Mouse (Mus musculus) liver, embryonic 14.5 days (tissue): Measurements from ENCODE around the gene Pcbp3. TPM values are rescaled to one million over a fixed set of nuclear protein-coding genes. Genes with fewer than 3 reads are reported as not detected.

Experiments used
- ATAC-seq: fragments of 200-750 bp; cut with Nextera tagmentation; 2 replicates; pipeline ENCODE4 v1.8.0; 2017; ENCODE audit warnings: moderate number of reproducible peaks, mild to moderate bottlenecking, moderate library complexity; ENCODE audit not compliant: insufficient read depth
- DNase-seq, 3 experiments: peaks; one replicate each; pipeline ENCODE4 v3.0.0-alpha.2; 2012 to 2013; ENCODE audit warnings: low read depth in 3 of 3, low spot score in 3 of 3
- H3K27ac ChIP-seq: fragments of 300-500 bp; sonication (generic); 2 replicates; pipeline ENCODE4 v1.5.1; 2014; ENCODE audit warnings: moderate library complexity, mild to moderate bottlenecking, control low read depth, inconsistent platforms
- H3K27me3 ChIP-seq: fragments of 300-500 bp; sonication (generic); 2 replicates; pipeline ENCODE4 v1.6.1; 2014; ENCODE audit warnings: mild to moderate bottlenecking, low read length, moderate library complexity; ENCODE audit not compliant: control insufficient read depth, insufficient read depth
- H3K36me3 ChIP-seq: fragments of 300-500 bp; sonication (generic); replicated peaks from 2 replicates; pipeline ENCODE4 v1.6.1; 2014; ENCODE audit warnings: low read depth; ENCODE audit not compliant: control insufficient read depth, insufficient read depth
- H3K4me1 ChIP-seq, 2 experiments: fragments of 200-500 bp in 1 of 2; fragments of 300-500 bp in 1 of 2; sonication (generic) in 1 of 2; replicated peaks; 2 replicates each; pipeline ENCODE4 v1.6.1; 2012 to 2014; ENCODE audit warnings: antibody characterized with exemption in 1 of 2, inconsistent platforms in 1 of 2, low read length in 1 of 2; ENCODE audit not compliant: control insufficient read depth in 2 of 2, insufficient read depth in 2 of 2
- H3K4me2 ChIP-seq: fragments of 300-500 bp; sonication (generic); 2 replicates; pipeline ENCODE4 v1.6.1; 2014; ENCODE audit warnings: low read depth, mild to moderate bottlenecking, control low read depth, moderate library complexity
- H3K4me3 ChIP-seq, 2 experiments: fragments of 200-500 bp in 1 of 2; fragments of 300-500 bp in 1 of 2; sonication (generic) in 1 of 2; 2 replicates each; pipeline ENCODE4 v1.5.1; 2012 to 2014; ENCODE audit warnings: low read depth in 2 of 2, low read length in 2 of 2, mild to moderate bottlenecking in 2 of 2, control low read depth in 1 of 2, inconsistent platforms in 1 of 2, moderate library complexity in 1 of 2; ENCODE audit not compliant: insufficient read depth in 1 of 2
- H3K9ac ChIP-seq: fragments of 300-500 bp; sonication (generic); replicated peaks from 2 replicates; pipeline ENCODE4 v1.6.1; 2014; ENCODE audit warnings: mild to moderate bottlenecking, control low read depth, moderate library complexity
- H3K9me3 ChIP-seq: fragments of 300-500 bp; sonication (generic); 2 replicates; pipeline ENCODE4 v1.6.1; 2016; ENCODE audit warnings: low read length, mixed read lengths; ENCODE audit not compliant: control insufficient read depth
- CTCF ChIP-seq: IDR thresholded peaks from 2 replicates; pipeline ENCODE4 v1.5.1; 2016; ENCODE audit warnings: antibody characterized with exemption, low read depth, control low read depth
- EP300 ChIP-seq: IDR thresholded peaks from 2 replicates; pipeline ENCODE4 v1.6.1; 2016; ENCODE audit warnings: antibody characterized with exemption, low read depth
- WGBS: fragments of 180-500 bp; shearing (Covaris S2); extraction: QIAGEN DNeasy Blood & Tissue Kit; methylation state at CpG from one replicate; pipeline ENCODE4 v1.1.7; 2014; ENCODE audit not compliant: insufficient replicate concordance; 5-methylcytosine and 5-hydroxymethylcytosine counted together
- polyA plus RNA-seq, 2 experiments: library from polyadenylated mRNA; depleted of rRNA in 1 of 2; stranded (reverse) in 1 of 2; unstranded in 1 of 2; fragments of >200 nt; fragmentation: Nextera tagmentation in 1 of 2; extraction: Ambion mirVana in 1 of 2; gene quantifications; 2 replicates each; pipeline versions ENCODE4 v1.2.1 to v1.2.3; 2012 to 2014

Pcbp3 gene
- polyA plus RNA-seq, 2 experiments = 2.0 to 2.6 TPM

DNA sequence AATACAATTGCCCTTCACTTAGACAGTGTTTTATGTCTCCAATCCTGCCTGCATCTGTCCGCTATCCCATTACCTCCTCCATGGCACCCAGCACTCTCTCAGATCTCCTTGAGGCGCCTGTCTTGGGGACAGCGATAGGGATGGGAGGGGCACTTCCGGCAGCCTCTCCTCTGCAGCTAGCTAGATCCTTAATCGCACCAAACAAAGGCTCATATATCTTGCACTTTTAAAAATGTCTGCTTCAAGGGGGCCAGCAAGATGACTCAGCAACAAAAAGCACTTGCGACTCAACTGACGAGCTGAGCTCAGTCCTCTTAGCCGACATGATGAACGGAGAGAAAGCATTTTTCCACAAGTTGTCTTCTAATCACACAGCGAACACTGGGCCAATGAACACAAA, 55.3 kb downstream of the Pcbp3 start:
- Histone ChIP-seq H3K27ac (peak overlapping the region; percentile 55), H3K9ac (peak overlapping the region; percentile 47; the same call in 1 of the 2 replicates), H3K27me3 (no peaks in the 10 kb centered on the region), H3K4me2 (peak overlapping the region; percentile 67), H3K36me3 (no peaks in the 10 kb centered on the region), H3K4me3 (peak overlapping the region; percentile 11 to 35), H3K9me3 (no peaks in the 10 kb centered on the region), H3K4me1 (peaks cover 19 to 28% of the 10 kb centered on the region in 2 experiments)
- DNase-seq = peak; percentile 59 to 62 (median 59)
- ATAC-seq = peak; percentile 96
- TF ChIP-seq CTCF = no peak
- TF ChIP-seq EP300 = peak; percentile 55
- WGBS = 14% methylated on average over 10 of the region's 10 CpGs

DNA sequence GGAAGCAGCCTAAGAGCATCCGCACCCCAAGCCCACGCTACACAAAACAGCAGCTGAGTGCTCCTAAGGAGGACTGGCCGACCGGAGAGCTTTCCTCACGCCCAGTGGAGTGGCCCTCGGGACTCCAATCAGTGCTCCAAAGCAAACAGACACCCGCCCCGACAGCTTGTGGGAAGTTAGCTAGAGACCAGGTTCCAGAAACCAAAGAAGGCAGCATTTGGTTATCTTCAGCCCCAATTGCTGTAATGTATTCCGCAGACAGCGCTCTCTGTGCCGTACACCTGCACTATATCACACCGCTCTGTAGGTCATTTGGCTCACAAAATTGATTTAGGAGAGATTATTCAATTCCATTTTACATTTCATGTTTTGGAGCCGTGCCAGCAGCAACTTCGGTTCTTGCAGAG, 55.7 kb downstream of the Pcbp3 start:
- H3K27me3 ChIP-seq = no peaks in the 10 kb centered on the region
- H3K9me3 ChIP-seq = no peaks in the 10 kb centered on the region
- H3K4me1 ChIP-seq = peaks cover 19 to 28% of the 10 kb centered on the region in 2 experiments
- no peaks in the 10 kb centered on the region for H3K36me3 ChIP-seq
- TF ChIP-seq CTCF (no peak), EP300 (no peak)
- peak overlapping the region; percentile 11 to 35 for H3K4me3 ChIP-seq
- H3K27ac ChIP-seq = peak overlapping the region; percentile 31
- 22% methylated on average over 14 of the region's 14 CpGs for WGBS
- DNase-seq (peak in 2 of 3 experiments; percentile 11 to 13), ATAC-seq (peak; percentile 66; the same call in 1 of the 2 replicates)
- H3K9ac ChIP-seq = peak overlapping the region; percentile 47
- peak overlapping the region; percentile 67 for H3K4me2 ChIP-seq

DNA sequence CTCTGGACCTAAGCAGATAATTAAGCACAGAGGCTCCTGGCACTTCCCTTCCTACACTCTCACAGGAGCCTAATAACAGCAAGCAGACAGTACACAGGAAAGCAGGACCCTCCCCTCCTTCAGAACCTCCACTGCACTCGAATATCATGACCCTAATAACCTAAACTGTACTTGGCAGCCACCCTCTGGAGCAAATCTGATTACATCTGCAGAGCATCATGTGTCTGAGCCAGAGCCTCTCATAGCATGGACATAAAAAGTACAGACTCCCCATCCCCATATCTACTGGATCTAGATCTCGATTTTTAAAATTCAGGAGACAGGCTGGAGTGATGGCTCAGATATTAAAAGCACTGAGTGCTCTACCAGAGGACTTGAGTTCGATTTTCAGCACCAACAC, 58.0 kb downstream of the Pcbp3 start:
- DNase-seq = no peak
- H3K4me1 ChIP-seq = peaks cover 22 to 28% of the 10 kb centered on the region in 2 experiments
- WGBS = 46% methylated on average over 3 of the region's 3 CpGs
- no peak overlapping the region for H3K27ac ChIP-seq
- H3K27me3 ChIP-seq = no peaks in the 10 kb centered on the region
- H3K9me3 ChIP-seq = no peaks in the 10 kb centered on the region
- no peak overlapping the region for H3K4me2 ChIP-seq
- H3K36me3 ChIP-seq = no peaks in the 10 kb centered on the region
- ATAC-seq = no peak
- H3K4me3 ChIP-seq = no peak overlapping the region
- no peak for TF ChIP-seq EP300
- TF ChIP-seq CTCF = no peak
- no peak overlapping the region for H3K9ac ChIP-seq

DNA sequence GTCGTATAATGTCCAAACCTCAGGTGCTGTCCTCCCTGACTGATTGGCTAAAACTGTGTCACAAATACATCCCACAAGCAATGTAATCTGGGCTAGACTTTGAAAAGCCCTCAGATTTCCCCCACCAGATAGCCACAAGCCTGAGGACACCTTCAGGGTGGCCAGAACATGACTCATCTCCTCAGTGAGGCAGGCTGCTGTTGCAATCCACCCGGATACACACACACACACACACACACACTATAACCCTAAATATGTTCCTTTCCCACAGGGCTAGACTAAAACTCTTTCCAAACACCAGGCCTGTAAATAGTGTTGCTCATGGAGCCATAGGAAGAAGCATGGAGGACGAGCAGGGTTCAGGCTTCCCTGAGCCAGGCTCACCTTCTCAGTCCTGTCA, 58.6 kb downstream of the Pcbp3 start:
- peaks cover 27 to 34% of the 10 kb centered on the region in 2 experiments for H3K4me1 ChIP-seq
- ATAC-seq (no peak), DNase-seq (no peak)
- no peaks in the 10 kb centered on the region for H3K9me3 ChIP-seq
- H3K4me3 ChIP-seq = no peak overlapping the region
- H3K9ac ChIP-seq = no peak overlapping the region
- WGBS = 58% methylated on average over 3 of the region's 3 CpGs
- H3K27me3 ChIP-seq = no peaks in the 10 kb centered on the region
- TF ChIP-seq CTCF = no peak
- no peaks in the 10 kb centered on the region for H3K36me3 ChIP-seq
- no peak overlapping the region for H3K27ac ChIP-seq
- H3K4me2 ChIP-seq = no peak overlapping the region

DNA sequence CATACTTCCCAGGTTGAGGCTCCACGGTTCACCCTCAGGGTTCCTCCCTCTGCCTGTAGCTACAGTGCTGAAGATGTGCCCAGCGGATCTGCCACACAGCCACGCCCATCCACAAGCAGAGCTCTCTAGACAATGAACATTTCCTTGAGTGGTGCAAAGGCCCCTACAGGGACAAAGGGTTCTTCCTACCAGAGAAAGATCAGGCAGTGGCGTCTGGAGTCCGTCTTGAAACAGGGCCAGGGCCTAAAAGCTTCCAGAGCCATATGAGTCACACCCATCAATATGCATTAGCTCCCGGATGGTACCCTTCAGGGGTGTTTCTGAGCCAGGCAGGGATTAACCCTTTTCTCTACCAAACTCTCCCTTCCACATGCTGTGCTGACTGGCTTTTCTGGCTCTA, 59.1 kb downstream of the Pcbp3 start:
- H3K9ac ChIP-seq = no peak overlapping the region
- no peak overlapping the region for H3K4me2 ChIP-seq
- TF ChIP-seq EP300 (no peak), CTCF (no peak)
- ATAC-seq (no peak), DNase-seq (no peak)
- H3K4me3 ChIP-seq = no peak overlapping the region
- H3K36me3 ChIP-seq = no peaks in the 10 kb centered on the region
- no peaks in the 10 kb centered on the region for H3K27me3 ChIP-seq
- H3K4me1 ChIP-seq = peaks cover 27 to 32% of the 10 kb centered on the region in 2 experiments
- no peaks in the 10 kb centered on the region for H3K9me3 ChIP-seq
- 26% methylated on average over 6 of the region's 6 CpGs for WGBS
- no peak overlapping the region for H3K27ac ChIP-seq
